Mouse (Mus musculus): Measurements from ENCODE around the gene Rln1.

DNA sequence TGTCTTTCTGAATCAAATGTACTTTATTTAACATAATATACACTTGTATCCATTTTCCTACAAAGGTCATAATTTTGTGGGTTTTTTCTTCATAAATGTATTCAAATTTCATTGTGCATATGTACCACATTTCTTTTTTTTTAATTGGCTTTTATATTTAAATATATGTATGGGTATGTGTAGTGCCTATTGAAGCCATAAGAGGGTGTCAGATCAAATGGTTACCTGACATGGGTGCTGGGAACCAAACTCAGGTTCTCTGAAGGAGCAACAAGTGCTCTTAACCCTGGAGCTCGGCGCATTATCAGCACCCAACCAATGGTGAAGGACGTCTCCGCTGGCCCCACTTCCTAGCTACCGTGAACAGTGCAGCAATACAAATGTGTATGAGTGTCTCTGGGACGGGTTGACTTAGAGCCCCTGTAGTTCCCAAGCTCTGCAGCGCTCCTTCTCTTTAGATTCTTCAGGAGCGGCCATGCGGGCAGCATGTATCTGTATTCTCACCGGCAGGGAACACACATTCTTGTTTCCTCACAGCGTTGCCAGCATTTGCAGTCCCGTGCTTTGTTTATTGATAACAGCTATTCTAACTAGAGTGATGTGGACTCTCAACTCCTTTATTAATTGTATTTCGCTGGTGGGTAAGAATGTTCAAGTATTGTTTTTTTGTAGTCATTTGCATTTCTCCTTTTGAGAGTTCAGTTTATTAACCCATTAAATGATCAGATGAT, 7.5 kb downstream of the Rln1 start:
- TF ChIP-seq EP300 (IDR thresholded peaks at IDR 0.05; ENCODE audit: low read depth) (no peak), CTCF (IDR thresholded peaks at IDR 0.05; ENCODE audit: low read depth) (no peak)

All from liver, postnatal 0 days (tissue).